14 mouse cellular contexts compared by ENCODE assay signal in genomic region chr5:100337852-100338251, GRCm38 (mm10).
"Had no signal": no experiment of that assay in that cellular context is flagged by ENCODE, and none has a peak within 500 bp of the region (broad histone marks: within the 10 kb centered on the region; RNA-seq: fewer than 3 reads in every experiment).

No protein-coding gene starts in this region.

- DNase-seq: lung, adult 18-20 months; lung, embryonic 14.5 days; lung, postnatal 10 days; right cerebral cortex, postnatal 14 days; thymus, adult 2 months; thymus, postnatal 25 days; thymus, postnatal 4 days had no signal

- H3K9me3 ChIP-seq: megakaryocyte, embryonic 14.5 days; midbrain, embryonic 13.5 days; midbrain, embryonic 15.5 days; neural tube, embryonic 12.5 days; stomach, embryonic 15.5 days had no signal

- H3K9ac ChIP-seq: lung, embryonic 14.5 days; midbrain, embryonic 13.5 days; midbrain, embryonic 15.5 days; neural tube, embryonic 12.5 days; stomach, embryonic 15.5 days had no signal

- H3K27me3 ChIP-seq: midbrain, embryonic 13.5 days; midbrain, embryonic 15.5 days; neural tube, embryonic 12.5 days; stomach, embryonic 15.5 days had no signal

- H3K4me1 ChIP-seq: midbrain, embryonic 15.5 days; stomach, embryonic 15.5 days had no signal

- H3K4me2 ChIP-seq: lung, embryonic 14.5 days; midbrain, embryonic 13.5 days; midbrain, embryonic 15.5 days; neural tube, embryonic 12.5 days; stomach, embryonic 15.5 days had no signal

- H3K36me3 ChIP-seq: midbrain, embryonic 13.5 days; midbrain, embryonic 15.5 days; neural tube, embryonic 12.5 days; stomach, embryonic 15.5 days had no signal

- H3K27ac ChIP-seq: macrophage; midbrain, embryonic 13.5 days; midbrain, embryonic 15.5 days; neural tube, embryonic 12.5 days; stomach, embryonic 15.5 days; stomach, postnatal 0 days had no signal

- ATAC-seq: midbrain, embryonic 13.5 days; midbrain, embryonic 15.5 days had no signal

- H3K4me3 ChIP-seq: megakaryocyte, embryonic 14.5 days; midbrain, embryonic 13.5 days; midbrain, embryonic 15.5 days; neural tube, embryonic 12.5 days; stomach, embryonic 15.5 days had no signal
